In genomic region chr3:154451169-154451568, GRCm38 (mm10) we compare ENCODE assay signal across 21 mouse cellular contexts.
A peak's percentile ranks its signal among the peaks of the same experiment; 100 is the strongest.
DNase-seq lines count a peak whose midpoint lies in the region; ATAC-seq and TF ChIP-seq lines count a peak whose summit lies in the region.
"Had no signal": no experiment of that assay in that cellular context is flagged by ENCODE, and none has a peak within 500 bp of the region (broad histone marks: within the 10 kb centered on the region; RNA-seq: fewer than 3 reads in every experiment).

No protein-coding gene starts in this region.

- TF ChIP-seq CTCF in lung, embryonic 14.5 days (IDR thresholded peaks at IDR 0.05; ENCODE audit: low read depth) = no peak
- no peak for TF ChIP-seq CTCF in lung, adult 2 months (IDR thresholded peaks at IDR 0.05; ENCODE audit: insufficient read depth, low read length)

- H3K9ac ChIP-seq in lung, embryonic 14.5 days = no peak overlapping the region
- H3K9ac ChIP-seq: heart, embryonic 12.5 days; hindbrain, embryonic 14.5 days; liver, postnatal 0 days; midbrain, embryonic 15.5 days had no signal

- no peak overlapping the region for H3K4me2 ChIP-seq in lung, embryonic 14.5 days
- H3K4me2 ChIP-seq: heart, embryonic 12.5 days; hindbrain, embryonic 14.5 days; midbrain, embryonic 15.5 days had no signal

- H3K4me3 ChIP-seq in lung, embryonic 14.5 days (ENCODE audit: low read depth, low read length) = no peak overlapping the region
- H3K4me3 ChIP-seq in lung, adult 2 months (replicated peaks; ENCODE audit: extremely low read depth, low read depth, low read length) = no peak overlapping the region
- H3K4me3 ChIP-seq: erythroblast, embryonic 14.5 days; heart, embryonic 12.5 days; megakaryocyte, embryonic 14.5 days; midbrain, embryonic 15.5 days had no signal

- DNase-seq in frontal cortex, postnatal 14 days (ENCODE audit: low spot score in 2 of 2) = no peak
- peak; percentile 44 for DNase-seq in lung, embryonic 14.5 days
- no peak for DNase-seq in lung, adult 2 months
- peak; percentile 4 for DNase-seq in adipocyte (ENCODE audit: low spot score)
- peak; percentile 15 for DNase-seq in lung, postnatal 36 days
- DNase-seq in natural killer cell, adult 2 months (ENCODE audit: low spot score in 2 of 2) = no peak
- no peak for DNase-seq in urinary bladder, postnatal 4 days (ENCODE audit: low spot score in 2 of 2)
- DNase-seq: adrenal gland, adult 2 months; cerebellum, adult 8-10 months; heart, postnatal 14 days; left cerebral cortex, postnatal 4 days; liver, postnatal 0 days; spleen, adult 18-20 months; thymus, postnatal 36 days had no signal

- WGBS in lung, embryonic 14.5 days = 44% methylated on average over 7 of the region's 7 CpGs
- WGBS in lung, adult 2 months = 50% methylated on average over 7 of the region's 7 CpGs

- peak; percentile 70 for ATAC-seq in frontal cortex, adult (ENCODE audit: low TSS enrichment)
- no peak for ATAC-seq in lung, embryonic 14.5 days (ENCODE audit: insufficient read depth)
- ATAC-seq: forebrain, embryonic 14.5 days; liver, postnatal 0 days; midbrain, embryonic 15.5 days had no signal

- no peaks in the 10 kb centered on the region for H3K27me3 ChIP-seq in lung, embryonic 14.5 days (ENCODE audit: insufficient read depth, low read length)
- H3K27me3 ChIP-seq: heart, embryonic 12.5 days; megakaryocyte, embryonic 14.5 days; midbrain, embryonic 15.5 days had no signal

- no peak overlapping the region for H3K27ac ChIP-seq in lung, embryonic 14.5 days (ENCODE audit: low read depth)
- H3K27ac ChIP-seq: hindbrain, embryonic 14.5 days; midbrain, embryonic 15.5 days had no signal

- H3K36me3 ChIP-seq in lung, embryonic 14.5 days (ENCODE audit: insufficient read depth) = no peaks in the 10 kb centered on the region
- H3K36me3 ChIP-seq: heart, embryonic 12.5 days; midbrain, embryonic 15.5 days had no signal

- H3K4me1 ChIP-seq in lung, embryonic 14.5 days (ENCODE audit: insufficient read depth) = no peaks in the 10 kb centered on the region; the same call in 1 of the 2 replicates
- peaks cover 2% of the 10 kb centered on the region; the same call in 1 of the 2 replicates for H3K4me1 ChIP-seq in lung, adult 2 months (ENCODE audit: control insufficient read depth, insufficient read depth, low read length)
- H3K4me1 ChIP-seq: heart, embryonic 12.5 days; megakaryocyte, embryonic 14.5 days; midbrain, embryonic 15.5 days had no signal

- peaks cover 3% of the 10 kb centered on the region; the same call in 1 of the 2 replicates for H3K9me3 ChIP-seq in lung, embryonic 14.5 days (ENCODE audit: low read depth, low read length)
- H3K9me3 ChIP-seq: heart, embryonic 12.5 days; midbrain, embryonic 15.5 days had no signal

- no peak for TF ChIP-seq POLR2A in lung, adult 2 months (IDR thresholded peaks at IDR 0.05; ENCODE audit: borderline replicate concordance, extremely low read depth, low read depth, low read length)

Comparison
In these comparisons a context has a peak if more than half of its experiments do, and no peak if none do; other contexts are left out.
1. DNase-seq: peak in lung, embryonic 14.5 days (single experiment), adipocyte (single experiment) and lung, postnatal 36 days (single experiment); none in frontal cortex, postnatal 14 days (0 of 2), lung, adult 2 months (single experiment), natural killer cell, adult 2 months (0 of 2) and urinary bladder, postnatal 4 days (0 of 2).